Mouse (Mus musculus) WW6 (cell line): ENCODE measurements around the gene Kif18a.

Source experiments
- DNase-seq: peaks from one replicate; pipeline ENCODE4 v3.0.0-alpha.2; 2013; ENCODE audit warnings: low read depth, low spot score

Kif18a gene

GRCm38 (mm10) chr2:109365962-109366361, 85.4 kb downstream of the Kif18a start:
- no peak for DNase-seq

DNA sequence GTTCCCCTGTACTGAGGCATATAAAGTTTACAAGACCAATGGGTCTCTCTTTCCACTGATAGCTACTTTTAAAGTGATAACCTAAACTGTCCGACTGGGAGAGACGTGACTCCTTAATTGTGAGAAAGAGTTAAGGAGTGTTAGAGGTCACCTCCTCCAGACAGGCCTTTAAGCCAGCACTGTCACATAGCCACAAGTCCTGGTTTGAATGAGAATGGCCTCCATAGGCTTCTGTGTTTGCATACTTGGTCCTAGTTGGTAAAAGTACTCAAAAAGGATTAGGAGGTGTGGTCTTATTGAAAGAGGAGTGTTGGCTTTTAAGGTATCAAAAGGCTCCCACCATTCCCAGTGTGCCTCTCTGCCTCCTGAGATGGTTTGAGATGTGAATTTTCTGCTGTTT, 94.3 kb downstream of the Kif18a start:
- DNase-seq, result no peak

DNA sequence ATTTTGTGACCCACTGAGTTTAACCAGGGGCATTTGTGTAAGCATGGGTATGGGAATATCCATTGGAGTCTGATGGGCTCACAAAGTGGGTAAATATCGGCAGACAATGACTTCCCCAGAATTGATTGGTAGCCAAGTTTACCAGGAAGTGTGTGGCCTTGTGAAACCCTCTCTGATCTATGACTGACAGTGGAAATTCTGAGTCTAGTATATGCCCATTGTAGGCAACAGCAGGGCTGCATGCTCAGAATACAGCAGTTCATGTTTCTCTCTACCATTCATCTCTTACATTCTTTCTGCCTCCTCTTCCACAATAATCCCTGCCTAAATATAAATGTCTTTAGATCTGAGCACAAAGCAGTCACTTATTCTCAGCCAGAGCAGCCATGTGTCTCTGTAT, 103.5 kb downstream of the Kif18a start:
- no peak for DNase-seq

GRCm38 (mm10) chr2:109386211-109386610, 105.7 kb downstream of the Kif18a start:
- no peak for DNase-seq

DNA sequence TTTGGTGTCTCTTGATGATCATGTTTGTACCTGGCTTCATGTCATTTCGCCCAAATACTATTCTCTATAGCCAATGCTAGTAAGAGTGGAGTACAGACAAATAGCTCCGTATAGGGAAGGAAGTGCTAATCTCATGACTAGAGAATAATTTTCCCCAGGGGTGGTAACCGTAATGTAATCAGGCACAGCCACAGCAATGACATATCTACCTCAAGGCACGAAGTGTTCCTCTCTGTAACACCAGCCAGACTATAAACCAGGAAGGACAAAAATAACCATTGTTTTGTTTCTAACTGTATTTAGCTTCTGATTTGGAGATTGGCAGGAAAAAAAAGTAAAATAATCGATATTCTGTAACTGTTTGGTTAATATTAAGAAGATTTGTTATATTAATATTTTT, 108.2 kb downstream of the Kif18a start:
- DNase-seq, result no peak

DNA sequence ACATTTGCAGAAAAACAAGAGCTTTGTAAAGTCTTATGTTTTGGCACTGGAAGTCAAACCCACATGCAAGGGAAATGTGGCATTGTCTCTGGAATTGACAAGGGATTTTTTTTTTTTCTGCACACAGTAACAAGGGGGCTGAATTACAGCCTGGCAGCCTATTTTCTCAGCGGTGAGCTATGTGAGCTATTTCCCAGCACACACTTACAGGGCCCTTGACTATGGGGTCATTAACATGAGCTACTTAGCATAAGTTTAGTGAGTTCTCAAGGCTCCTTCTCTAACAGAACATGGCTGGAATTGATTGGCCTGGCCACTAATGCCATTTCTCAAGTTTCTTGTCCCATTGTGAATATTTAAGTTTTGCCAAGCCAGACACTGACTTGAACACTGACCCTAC, 109.4 kb downstream of the Kif18a start:
- DNase-seq, result no peak
